Mouse (Mus musculus): ENCODE data around the gene Mtus2.
"Not testable (repeated sequence)": the region's sequence is repeated elsewhere in the genome, so short reads cannot be mapped to it uniquely, and the experiment has no call there.

Gene Mtus2

GRCm38 (mm10) chr5:148130691-148131457, 173.8 kb downstream of the Mtus2 start:
- DNase-seq = no peak

- DNase-seq = no peak
Observed at GRCm38 (mm10) chr5:148131458-148132131, 174.5 kb downstream of the Mtus2 start.

- no peak for DNase-seq
Observed at GRCm38 (mm10) chr5:148133448-148134060, 176.4 kb downstream of the Mtus2 start.

- DNase-seq = no peak
Observed at GRCm38 (mm10) chr5:148141662-148142061, 184.5 kb downstream of the Mtus2 start.

DNA sequence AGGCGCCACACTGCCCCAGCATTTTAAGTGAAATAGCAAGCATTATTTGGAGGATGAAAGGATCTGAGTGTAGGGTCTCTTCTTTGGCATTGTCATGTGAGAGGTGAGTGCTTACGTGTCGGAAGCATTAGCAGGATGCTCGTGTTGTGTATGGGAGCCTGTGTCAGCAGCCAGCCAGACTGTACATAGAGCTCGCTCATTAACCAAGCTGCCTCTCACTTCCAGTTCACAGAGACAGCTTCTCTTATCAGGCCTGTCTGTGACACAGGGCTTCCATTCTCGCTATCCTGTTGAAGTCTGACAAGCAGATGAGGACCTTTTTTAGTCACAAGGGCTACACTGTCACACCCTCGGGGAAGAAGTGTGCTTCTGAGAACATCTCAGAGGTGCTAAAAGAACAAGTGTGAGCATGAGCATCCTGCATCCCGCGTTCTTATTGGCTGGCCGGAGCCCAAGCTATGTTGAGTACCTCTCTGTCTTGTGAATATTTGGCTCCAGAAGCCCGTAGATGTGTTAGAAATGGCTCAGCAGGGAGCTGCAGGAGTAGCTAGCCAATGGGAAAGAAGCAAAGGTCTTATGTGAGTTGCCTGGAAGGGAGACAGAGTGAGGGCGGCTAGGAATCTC, 189.2 kb downstream of the Mtus2 start:
- no peak for DNase-seq

GRCm38 (mm10) chr5:148151894-148152599, 194.9 kb downstream of the Mtus2 start:
- DNase-seq = no peak

DNA sequence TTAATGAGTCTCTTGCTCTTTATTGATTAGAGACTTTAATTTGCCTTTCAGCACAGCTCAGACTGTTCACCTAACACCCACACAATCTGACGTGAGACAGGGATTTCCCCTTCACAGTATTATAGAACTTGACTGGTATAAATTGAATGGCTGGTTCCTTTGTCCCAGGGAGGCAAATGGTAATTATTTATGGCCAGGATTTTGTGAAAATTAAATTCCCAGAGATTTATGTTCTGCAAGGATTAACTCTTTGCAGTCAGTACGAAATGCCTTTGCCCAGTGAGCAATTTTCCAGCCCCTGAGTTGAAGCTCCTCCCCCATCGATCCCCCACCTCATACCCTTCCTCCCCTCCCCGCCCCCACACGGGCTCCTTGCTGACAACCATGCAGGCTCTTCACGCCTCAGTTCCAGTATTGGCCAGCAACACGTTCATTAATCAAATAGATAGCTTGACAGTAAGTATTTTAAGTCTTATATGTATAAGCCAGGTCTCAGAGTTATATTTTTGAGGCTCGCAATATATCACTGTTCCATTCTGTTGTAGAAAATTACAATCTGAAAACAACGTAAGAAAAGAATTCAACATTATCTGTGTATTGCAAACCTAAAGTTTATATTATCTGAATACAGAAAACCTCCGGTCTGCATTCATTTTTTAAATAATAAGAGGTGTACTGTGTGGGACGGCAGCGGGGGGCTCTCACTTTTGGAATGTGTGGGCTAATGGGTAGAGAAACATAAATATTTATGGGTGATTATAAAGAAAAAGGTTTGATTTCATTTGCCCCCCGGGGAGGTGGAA, 195.7 kb downstream of the Mtus2 start:
- no peak for DNase-seq

- DNase-seq = no peak
Observed at GRCm38 (mm10) chr5:148153403-148153713, 196.2 kb downstream of the Mtus2 start.

DNA sequence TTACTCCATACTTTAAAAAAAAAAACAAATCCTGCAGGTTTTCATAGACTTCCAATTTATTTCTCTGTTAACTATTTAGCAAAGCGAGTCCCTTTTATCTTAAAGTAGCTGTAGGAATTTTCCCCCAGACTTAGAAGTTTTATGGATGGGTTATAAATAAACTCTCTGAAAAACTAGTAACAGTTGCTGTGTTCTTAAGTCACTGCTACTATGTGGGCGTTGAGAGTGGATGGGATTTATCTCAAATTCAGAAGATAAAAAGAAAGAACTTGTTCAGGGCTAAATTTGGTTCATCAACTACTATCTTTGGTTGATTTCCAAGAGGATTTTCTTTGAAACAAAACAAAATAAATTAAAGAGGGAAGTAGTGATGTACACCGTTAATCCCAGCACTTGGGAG, 197.6 kb downstream of the Mtus2 start:
- DNase-seq = no peak

- DNase-seq = no peak
Observed at GRCm38 (mm10) chr5:148159328-148159727, 202.2 kb downstream of the Mtus2 start.

- no peak for DNase-seq
Observed at GRCm38 (mm10) chr5:148160529-148161154, 203.5 kb downstream of the Mtus2 start.

DNA sequence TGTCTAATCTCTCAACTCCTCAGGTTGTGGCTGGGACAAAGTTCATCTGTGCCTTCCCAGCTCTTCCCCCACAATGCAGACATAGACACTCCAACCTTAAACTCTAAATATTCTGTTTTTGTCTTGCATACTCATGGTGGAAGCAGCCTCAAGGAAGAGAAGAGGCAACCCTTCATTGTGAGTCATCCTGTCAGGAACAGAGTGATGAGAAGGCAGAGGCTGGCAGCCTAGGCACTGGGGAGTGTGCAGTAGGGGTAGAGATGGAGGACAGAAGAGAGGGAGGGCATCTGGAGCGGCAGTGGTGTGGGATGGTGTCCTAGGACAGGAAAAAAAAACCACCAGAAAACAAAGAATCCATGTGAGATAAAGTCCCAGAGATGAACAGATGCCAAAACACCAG, 208.0 kb downstream of the Mtus2 start:
- no peak for DNase-seq

DNA sequence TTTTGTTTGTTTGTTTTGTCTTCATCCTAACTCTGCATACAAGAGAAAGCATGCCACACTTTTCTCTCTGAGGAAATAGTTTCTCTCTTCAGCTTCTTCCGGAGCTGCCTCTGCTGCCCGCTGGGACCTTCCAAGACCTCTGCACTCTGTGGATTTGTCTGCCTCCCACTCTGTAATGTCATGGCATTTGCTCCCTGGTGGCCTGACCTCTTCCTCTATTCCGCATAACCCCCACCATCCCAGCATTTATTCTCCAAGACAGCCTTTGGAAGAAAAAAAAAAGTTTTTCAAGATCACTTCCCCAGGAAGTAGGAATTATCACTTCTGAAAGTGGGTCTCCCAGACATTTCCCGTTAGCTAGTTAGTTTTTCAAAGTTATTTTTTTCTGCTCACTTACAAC, 218.0 kb downstream of the Mtus2 start:
- no peak for DNase-seq

DNA sequence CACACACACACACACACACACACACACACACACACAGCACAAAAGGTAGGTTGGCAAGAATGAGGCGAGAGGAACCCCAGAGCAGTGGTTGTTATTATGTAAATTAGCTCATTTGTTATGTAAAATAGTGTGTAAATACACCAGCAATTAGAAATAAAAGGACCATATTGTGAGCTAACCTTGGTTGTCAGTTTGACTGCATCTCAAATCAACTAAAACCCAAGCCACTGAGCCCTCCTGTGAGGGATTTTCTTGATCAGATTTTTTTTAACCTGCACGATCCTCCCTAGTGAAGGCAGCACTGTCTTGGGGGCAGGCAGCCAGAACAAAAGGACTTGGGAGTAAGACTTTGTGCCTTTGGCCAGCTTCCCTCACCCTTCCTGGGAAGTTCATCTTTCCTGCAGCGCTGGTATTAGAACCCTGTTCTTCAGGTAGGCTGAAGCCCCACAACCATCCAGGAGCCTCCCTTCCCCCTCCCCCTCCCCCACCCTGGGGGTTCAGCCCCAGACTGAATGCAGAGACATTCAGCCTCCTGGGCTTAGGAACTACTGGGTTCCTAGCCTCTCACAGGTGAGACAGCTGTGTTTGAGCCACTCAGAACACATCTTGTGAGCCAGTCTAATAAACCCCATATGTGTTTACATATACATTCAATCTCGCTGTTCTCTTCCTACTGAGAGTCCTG, 218.8 kb downstream of the Mtus2 start:
- DNase-seq = no peak

GRCm38 (mm10) chr5:148176539-148176938, 219.4 kb downstream of the Mtus2 start:
- not testable (repeated sequence) for DNase-seq

DNA sequence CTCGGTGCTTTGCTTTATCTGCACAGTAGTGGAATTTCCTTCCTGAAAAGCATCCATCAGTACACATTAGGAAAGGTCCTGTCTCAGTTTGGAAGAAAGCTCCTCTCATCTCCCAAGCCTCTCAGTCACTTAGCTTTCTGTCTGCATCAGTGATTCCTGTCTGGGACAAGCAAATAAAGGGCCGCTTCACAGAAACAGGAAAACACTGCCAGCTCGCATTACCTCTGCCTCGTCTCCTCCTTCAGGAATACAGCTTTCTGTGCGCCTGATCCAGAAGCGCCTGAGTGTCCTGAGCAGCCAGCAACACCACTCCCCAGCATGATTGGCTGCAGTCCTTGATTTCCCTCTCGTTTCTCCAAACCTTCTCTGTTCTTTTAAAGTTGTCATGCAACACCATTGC, 222.1 kb downstream of the Mtus2 start:
- no peak for DNase-seq

DNA sequence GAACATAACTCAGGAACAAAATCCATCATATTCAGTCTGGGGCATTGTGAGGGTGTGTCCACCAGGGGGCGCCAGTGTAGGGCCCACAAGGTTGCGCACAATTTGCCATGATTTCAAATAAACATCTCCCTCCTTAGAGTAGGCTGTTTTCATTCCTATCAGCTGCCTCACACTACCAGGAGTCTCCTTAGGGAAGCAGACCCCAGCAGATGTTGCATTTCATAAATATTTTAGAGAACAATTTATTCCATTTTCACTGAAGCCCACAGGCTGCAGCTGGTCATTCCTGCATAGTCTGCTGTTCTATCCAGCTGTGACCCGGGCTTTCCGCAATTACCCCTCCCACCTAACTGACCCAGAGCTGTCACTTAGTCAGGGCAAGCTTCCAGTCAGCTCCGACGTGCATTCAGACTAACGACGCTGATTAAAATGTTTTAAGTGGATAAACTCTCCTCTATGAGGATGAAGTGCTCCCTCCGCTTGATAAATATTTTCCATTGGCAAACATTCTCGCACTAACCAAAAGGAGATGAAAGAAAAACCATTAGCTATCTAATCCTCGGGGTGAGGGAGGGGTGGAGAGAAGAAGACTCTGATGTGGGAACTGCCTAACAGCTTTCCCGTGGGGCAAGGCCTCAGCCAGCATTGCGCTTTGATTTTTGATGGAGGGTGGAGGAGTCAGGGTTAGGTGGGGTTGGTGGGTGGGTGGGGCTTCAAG, 223.6 kb downstream of the Mtus2 start:
- DNase-seq = peak; percentile 42

- DNase-seq = peak; percentile 4
Observed at GRCm38 (mm10) chr5:148181308-148181630, 224.1 kb downstream of the Mtus2 start.

DNA sequence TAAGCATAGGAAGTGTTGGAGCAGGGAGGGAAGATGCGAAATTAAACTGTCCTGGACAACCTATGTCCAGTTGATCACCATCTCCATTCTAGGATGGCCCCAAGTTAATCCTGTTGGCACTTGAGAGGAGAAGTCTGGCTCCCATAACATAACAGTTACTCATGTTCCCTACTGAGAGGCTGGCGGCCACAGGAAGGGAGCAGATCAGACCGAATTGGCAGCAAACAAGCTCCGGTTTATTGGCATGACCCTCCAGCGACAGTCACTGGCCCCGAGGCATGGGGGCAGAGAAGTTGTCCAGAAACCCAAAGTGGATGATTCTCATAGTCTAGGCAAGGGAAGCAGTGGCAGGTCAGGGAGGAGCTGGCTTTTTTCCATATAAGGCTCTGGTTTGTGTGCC, 224.8 kb downstream of the Mtus2 start:
- no peak for DNase-seq

DNA sequence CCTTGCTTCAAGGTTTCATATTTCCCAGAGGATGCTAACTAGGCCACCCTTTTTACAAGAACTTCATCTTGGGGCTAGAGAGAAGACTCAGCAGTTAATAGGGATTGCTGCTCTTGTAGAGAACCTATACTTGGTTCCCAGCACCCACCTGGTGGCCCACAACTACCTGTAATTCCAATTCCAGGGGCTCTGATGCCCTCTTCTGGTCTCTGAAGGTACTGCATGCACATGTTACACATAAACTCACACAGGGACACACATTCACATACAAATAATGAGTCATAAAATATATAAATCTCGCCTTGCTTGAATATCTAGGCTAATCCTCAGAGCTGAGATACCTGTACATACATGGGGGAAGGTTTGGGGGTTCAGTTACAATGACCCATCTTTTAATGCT, 228.8 kb downstream of the Mtus2 start:
- DNase-seq = no peak

DNA sequence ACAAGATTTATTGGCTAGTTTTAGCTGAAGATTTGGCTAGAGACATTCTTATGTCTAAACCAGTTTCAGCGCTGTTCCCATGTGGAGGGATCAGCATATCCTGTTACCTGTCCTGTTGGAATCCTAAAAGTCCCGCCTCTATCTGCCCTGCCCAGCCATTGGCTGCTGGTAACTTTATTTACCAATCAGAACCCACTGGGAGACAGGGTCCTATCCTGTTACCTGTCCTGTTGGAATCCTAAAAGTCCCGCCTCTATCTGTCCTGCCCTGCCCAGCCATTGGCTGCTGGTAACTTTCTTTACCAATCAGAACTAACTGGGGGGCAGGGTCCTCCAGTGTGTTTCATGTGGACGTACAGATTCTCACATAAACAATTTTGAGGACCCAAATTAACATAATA, 234.3 kb downstream of the Mtus2 start:
- no peak for DNase-seq

Measured in kidney, postnatal 14 days (tissue).